Mouse (Mus musculus): ENCODE data around the gene Afg1l.

DNA sequence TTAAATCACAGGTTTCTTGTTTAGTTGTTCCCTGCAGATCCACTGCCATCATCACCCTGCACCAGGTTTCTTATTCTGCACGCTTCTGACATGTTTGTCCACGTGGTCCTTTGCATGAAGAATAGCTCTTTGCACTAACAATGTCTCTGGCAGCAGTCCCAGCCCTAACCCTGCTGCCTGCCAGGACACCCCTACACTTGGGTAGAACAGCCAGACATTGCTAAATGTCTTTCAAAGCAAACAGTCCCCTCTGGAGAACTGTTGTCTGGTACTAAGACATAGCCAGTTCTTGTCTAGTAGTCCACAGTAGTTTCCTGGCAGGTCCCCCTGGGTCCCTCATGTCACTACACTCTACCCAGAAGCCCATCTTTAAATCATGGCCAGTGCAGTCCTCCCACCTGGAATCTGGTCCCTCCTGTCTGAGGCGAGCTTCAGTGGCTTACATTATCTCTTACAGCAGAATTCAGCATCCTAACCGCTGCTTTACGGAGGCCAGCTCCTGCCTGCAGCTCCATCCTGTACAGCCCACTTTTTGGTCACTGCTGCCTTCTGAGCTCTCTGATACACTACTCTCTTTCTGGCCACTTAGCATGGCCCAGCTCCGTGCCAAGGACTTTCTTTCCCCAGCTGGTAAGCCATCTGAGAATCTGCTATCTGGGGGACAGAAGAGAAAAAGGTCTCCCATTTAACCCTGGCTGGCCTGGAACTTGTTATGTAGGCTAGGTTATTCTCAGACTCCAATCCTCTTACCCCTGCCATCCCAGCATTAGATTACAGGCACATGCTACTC lies 67.4 kb downstream of the Afg1l start:
- TF ChIP-seq CTCF (IDR thresholded peaks at IDR 0.05; ENCODE audit: control insufficient read depth, insufficient read depth, low read length) = no peak
- no peak for TF ChIP-seq POLR2A (IDR thresholded peaks at IDR 0.05; ENCODE audit: borderline replicate concordance, control insufficient read depth, low read depth, low read length)
